Mouse (Mus musculus): ENCODE results near the gene Cmc2.

- TF ChIP-seq POLR2A (IDR thresholded peaks at IDR 0.05; ENCODE audit: extremely low read depth, insufficient read depth, low read length) (no peak), CTCF (IDR thresholded peaks at IDR 0.05; ENCODE audit: low read depth, low read length) (no peak)
These were observed 48.4 kb downstream of the Cmc2 start for GRCm38 (mm10) chr8:116872761-116873342.
